Mouse (Mus musculus) right cerebral cortex, postnatal 25 days (tissue): ENCODE results near the gene Gm5458.
A peak's percentile ranks its signal among the peaks of the same experiment; 100 is the strongest.
"Not testable (repeated sequence)": the region's sequence is repeated elsewhere in the genome, so short reads cannot be mapped to it uniquely, and the experiment has no call there.

ENCODE experiments used
- DNase-seq: peaks from one replicate; pipeline ENCODE4 v3.0.0; 2022

The Gm5458 gene

GRCm38 (mm10) chr14:19602481-19602880, at the start of gene Gm5458:
TSS of gene Gm5458 (minus strand) at chr14:19602581.
- not testable (repeated sequence) for DNase-seq

DNA sequence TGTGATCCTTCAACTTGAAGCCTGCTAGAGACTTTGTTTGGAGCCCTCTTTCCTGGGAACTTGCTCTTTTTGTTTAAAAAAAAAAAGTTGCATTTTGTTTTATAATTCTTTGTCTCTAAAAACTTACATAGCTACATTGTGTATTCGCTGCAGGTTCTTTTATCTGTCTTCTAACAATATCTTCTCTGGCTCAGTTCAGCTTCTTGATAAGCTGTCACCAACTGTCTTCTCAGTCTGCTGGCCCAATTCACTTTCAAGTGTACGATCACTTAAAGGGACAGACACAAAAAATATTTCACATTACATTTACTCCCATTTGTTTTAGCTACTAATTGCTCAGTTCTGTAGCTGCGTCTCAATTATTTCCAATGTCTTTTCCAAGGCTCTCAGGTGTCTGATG, 43.9 kb upstream of the Gm5458 start:
- DNase-seq, result no peak

DNA sequence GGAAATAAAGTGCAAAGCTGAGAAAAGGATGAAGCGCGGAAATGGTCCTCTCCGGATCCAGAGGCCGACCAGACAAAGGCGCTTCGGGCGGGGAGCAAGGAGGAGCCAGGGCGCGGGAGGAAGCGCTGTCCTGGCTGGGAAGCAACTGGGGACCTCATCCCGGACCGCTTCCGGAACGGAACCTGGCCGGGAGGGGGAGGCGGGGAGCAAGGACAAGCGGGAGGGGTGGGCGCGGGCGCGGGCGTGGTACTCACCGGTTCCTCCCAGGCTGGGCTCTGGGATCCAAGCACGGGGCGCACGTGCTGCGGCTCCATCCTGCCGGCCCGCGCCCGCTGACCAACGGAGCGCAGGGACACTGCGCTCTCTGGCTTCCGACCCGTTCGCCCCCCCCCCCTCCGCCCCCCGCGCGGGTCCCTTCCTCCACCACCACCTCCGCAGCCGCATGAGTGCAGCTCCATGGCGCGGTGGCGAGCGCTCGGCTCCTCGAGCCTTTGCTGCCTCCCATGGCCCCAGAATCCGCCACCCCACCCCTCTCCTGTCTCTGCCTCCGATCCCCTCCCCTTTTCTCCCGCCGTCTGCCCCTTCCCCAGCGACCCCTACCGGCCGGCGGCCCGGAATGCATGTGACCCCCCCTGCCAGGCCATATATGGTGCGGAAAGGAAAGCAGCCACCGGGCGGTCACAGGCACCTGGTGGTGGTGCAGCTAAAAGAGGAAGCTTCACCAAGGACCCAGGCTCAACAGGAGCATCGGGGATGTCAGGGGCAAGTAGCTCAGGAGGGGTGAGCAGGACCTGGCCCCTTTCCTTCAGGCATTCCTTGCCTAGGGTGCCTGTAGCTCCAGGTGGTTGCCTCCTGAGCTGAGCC, 17.3 kb downstream of the Gm5458 start, which contains the start of gene Gm2237:
Gene Gm2237 (minus strand): TSS at position 332 of the 864 bp plus-strand sequence.
- peak; percentile 11 for DNase-seq

DNA sequence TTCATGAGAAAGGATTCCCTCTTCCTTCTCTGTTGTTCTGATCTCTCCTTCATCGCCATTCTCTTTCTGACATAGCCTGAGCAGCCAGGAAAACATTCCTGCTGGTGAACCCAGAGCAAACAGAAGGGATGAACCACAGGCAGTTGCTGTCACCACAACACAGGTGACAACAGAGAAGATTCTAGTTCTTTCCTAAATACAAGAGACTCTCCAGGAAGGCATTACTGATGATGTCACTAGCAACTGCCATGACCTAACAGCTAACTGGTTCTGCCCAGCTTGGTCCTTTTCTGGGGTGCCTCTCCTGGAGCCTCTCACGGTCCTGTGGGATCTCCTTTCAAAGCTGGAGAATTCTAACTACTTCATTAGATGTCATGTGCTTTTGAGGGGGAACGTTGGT, 52.5 kb downstream of the Gm5458 start, which contains the start of gene Gm2244:
Gene Gm2244 (minus strand): TSS at position 101 of the 400 bp plus-strand sequence.
- DNase-seq, result not testable (repeated sequence)
